Mouse (Mus musculus) cerebellum, adult 2 months (tissue): ENCODE measurements around the gene Klhdc1. TPM values are rescaled to one million over a fixed set of nuclear protein-coding genes. Genes with fewer than 3 reads are reported as not detected.

Source experiments
- DNase-seq, 2 experiments: peaks; one replicate each; pipeline ENCODE4 v3.0.0; 2021
- H3K27ac ChIP-seq: fragments of 200-500 bp; 2 replicates; pipeline ENCODE4 v1.5.1; 2012; ENCODE audit warnings: low read length, control low read depth, inconsistent platforms; ENCODE audit not compliant: insufficient read depth
- H3K27me3 ChIP-seq: fragments of 200-500 bp; 2 replicates; pipeline ENCODE4 v1.6.1; 2012; ENCODE audit warnings: inconsistent platforms, mild to moderate bottlenecking, low read length, moderate library complexity; ENCODE audit not compliant: control insufficient read depth, insufficient read depth
- H3K4me1 ChIP-seq: fragments of 200-500 bp; 2 replicates; pipeline ENCODE4 v1.6.1; 2011; ENCODE audit warnings: low read length; ENCODE audit not compliant: control insufficient read depth, insufficient read depth
- H3K4me3 ChIP-seq: fragments of 200-500 bp; replicated peaks from 2 replicates; pipeline ENCODE3; 2011; ENCODE audit warnings: mild to moderate bottlenecking, low read depth, low read length, control low read depth; ENCODE audit not compliant: insufficient read depth
- CTCF ChIP-seq: fragments of 200-500 bp; IDR thresholded peaks from 2 replicates; pipeline ENCODE4 v1.5.1; 2011; ENCODE audit warnings: low read depth, mild to moderate bottlenecking, control low read depth, low read length, moderate library complexity, borderline replicate concordance; ENCODE audit not compliant: insufficient read depth
- POLR2A ChIP-seq: fragments of 200-500 bp; IDR thresholded peaks from 2 replicates; pipeline ENCODE4 v1.6.1; 2011; ENCODE audit warnings: low read length, control low read depth, borderline replicate concordance; ENCODE audit not compliant: insufficient read depth
- WGBS: fragments of 180-500 bp; shearing (Covaris S2); methylation state at CpG from one replicate; pipeline ENCODE4 v1.1.7; 2018; 5-methylcytosine and 5-hydroxymethylcytosine counted together
- polyA plus RNA-seq: library from polyadenylated mRNA; depleted of rRNA; stranded (reverse); fragments of >200 nt; gene quantifications from 2 replicates; pipeline ENCODE4 v1.2.3, GENCODE M21; 2012

Klhdc1 gene
- polyA plus RNA-seq, 1 experiment = 10.2 TPM

- DNase-seq = no peak
- WGBS = 42% methylated on average over 2 of the region's 2 CpGs
- no peak overlapping the region for H3K27ac ChIP-seq
- H3K4me1 ChIP-seq = peaks cover 6% of the 10 kb centered on the region; the same call in 1 of the 2 replicates
- TF ChIP-seq POLR2A = no peak
- TF ChIP-seq CTCF = no peak
- H3K4me3 ChIP-seq = no peak overlapping the region
- H3K27me3 ChIP-seq = no peaks in the 10 kb centered on the region
These were observed 52.8 kb downstream of the Klhdc1 start for GRCm38 (mm10) chr12:69293815-69294214.

GRCm38 (mm10) chr12:69294936-69295335 is 54.0 kb downstream of the Klhdc1 start:
- TF ChIP-seq CTCF (no peak), POLR2A (no peak)
- Histone ChIP-seq H3K27me3 (no peaks in the 10 kb centered on the region), H3K4me1 (peaks cover 6% of the 10 kb centered on the region; the same call in 1 of the 2 replicates), H3K27ac (no peak overlapping the region), H3K4me3 (no peak overlapping the region)
- DNase-seq = no peak
- 85% methylated on average over 2 of the region's 2 CpGs for WGBS

DNA sequence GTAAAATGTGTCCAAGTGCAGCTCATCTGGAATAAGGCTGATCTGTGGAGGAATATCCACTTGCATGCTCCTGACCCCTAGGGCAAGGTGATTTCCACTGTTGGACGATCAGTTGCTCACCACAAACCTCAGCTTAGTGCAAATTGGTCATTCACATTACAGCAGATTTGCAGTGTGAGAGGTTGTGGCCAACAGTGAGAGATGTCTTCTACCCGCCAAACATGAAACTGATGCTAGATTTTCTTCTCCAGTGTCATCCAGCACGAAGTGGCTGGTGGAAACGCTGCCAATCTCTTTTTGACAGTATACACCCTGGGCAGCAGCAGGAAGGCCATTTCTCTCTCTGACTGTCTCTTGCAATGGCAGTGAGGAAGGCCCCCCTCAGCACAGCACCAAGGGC is 54.7 kb downstream of the Klhdc1 start:
- Histone ChIP-seq H3K4me1 (peaks cover 6% of the 10 kb centered on the region; the same call in 1 of the 2 replicates), H3K27ac (peak overlapping the region; percentile 92), H3K27me3 (no peaks in the 10 kb centered on the region), H3K4me3 (peak overlapping the region; percentile 85)
- DNase-seq = peak in 1 of 2 experiments; percentile 40
- TF ChIP-seq POLR2A (no peak), CTCF (no peak)
- WGBS = 42% methylated on average over 4 of the region's 4 CpGs

- peak within 1 kb of the TSS; percentile 85 for H3K4me3 ChIP-seq
- DNase-seq = peak; percentile 89 to 91
- peak within 1 kb of the TSS; percentile 92 for H3K27ac ChIP-seq
- peak; percentile 81 for TF ChIP-seq POLR2A
- TF ChIP-seq CTCF = no peak
- WGBS = under 1% methylated on average over 94 of the region's 98 CpGs
- no peaks in the 10 kb centered on the region for H3K27me3 ChIP-seq
- H3K4me1 ChIP-seq = peaks cover 6% of the 10 kb centered on the region; the same call in 1 of the 2 replicates
These were observed 55.8 kb downstream of the Klhdc1 start, which contains the start of gene Klhdc2 for GRCm38 (mm10) chr12:69296511-69297410. Gene Klhdc2 (plus strand): TSS chr12:69296681.

DNA sequence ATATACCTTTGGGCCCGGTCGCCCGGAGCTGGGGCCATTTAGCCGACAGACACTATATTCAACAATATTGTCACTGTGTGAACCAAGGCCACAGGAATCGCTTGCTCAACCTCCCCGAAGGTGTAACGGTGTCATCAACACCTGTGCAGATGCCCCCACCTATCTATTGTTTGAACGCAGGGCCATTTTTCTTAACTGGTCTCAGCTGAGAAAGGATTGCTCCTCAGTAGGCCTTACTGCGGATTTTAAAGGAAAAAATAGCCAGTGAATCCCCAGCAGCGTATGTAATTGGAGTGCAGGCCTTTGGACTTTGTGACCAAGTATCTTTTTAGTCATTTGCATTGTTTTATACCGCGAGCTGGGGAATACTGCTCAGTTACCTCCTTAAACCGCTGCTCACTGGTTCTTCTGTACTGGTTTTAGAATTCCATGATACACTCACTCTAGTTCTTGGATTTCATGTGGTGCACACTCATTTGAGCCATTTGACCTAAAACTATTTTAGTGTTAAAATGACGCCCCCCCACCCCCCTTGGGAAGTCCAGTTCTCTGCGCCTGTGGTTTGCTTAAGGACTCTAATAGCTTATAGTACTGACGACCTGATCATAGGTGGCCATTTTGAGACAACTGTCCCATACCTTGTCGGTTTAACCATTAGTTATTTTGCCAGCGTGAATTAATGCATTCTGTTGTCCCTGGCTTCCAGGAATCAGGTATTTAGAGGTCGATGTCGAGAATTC is 56.6 kb downstream of the Klhdc1 start:
- WGBS = 15% methylated on average over 20 of the region's 20 CpGs
- Histone ChIP-seq H3K27ac (peak overlapping the region; percentile 92), H3K27me3 (no peaks in the 10 kb centered on the region), H3K4me1 (peaks cover 6% of the 10 kb centered on the region; the same call in 1 of the 2 replicates), H3K4me3 (peak overlapping the region; percentile 85)
- peak in 1 of 2 experiments; percentile 10 for DNase-seq
- TF ChIP-seq POLR2A (no peak), CTCF (no peak)

- TF ChIP-seq CTCF (no peak), POLR2A (no peak)
- peak in 1 of 2 experiments; percentile 11 for DNase-seq
- H3K27ac ChIP-seq = no peak overlapping the region
- peaks cover 6% of the 10 kb centered on the region; the same call in 1 of the 2 replicates for H3K4me1 ChIP-seq
- 74% methylated on average over 4 of the region's 4 CpGs for WGBS
- no peaks in the 10 kb centered on the region for H3K27me3 ChIP-seq
- H3K4me3 ChIP-seq = no peak overlapping the region
These were observed 57.3 kb downstream of the Klhdc1 start for GRCm38 (mm10) chr12:69298281-69298680.

- Histone ChIP-seq H3K4me3 (peak overlapping the region; percentile 19), H3K27ac (no peak overlapping the region), H3K4me1 (peaks cover 6% of the 10 kb centered on the region; the same call in 1 of the 2 replicates), H3K27me3 (no peaks in the 10 kb centered on the region)
- no peak for TF ChIP-seq CTCF
- no peak for TF ChIP-seq POLR2A
- whole genome bisulfite sequencing = 19% methylated on average over 12 of the region's 12 CpGs
- DNase-seq = peak; percentile 37 to 49
These were observed 58.3 kb downstream of the Klhdc1 start for GRCm38 (mm10) chr12:69299231-69299630.

DNA sequence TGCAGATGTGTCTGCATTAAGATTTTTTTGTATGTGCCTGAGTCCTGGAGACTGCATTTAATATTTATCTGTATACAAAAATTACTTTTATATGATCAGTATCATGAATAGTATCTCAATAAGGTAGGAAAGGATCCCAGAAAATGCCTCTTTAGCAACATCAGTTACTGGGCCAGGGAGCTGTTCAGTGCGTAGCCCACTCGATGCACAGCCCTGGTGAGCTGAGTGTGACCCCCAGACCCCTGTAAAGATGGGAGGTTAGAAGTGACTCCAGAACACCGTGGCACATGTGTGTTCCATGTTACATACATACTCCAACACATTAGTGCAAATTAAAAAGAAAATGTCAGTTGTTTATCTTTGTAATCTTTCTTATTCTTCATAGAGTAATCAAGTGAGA is 58.9 kb downstream of the Klhdc1 start:
- DNase-seq = no peak
- Histone ChIP-seq H3K4me3 (no peak overlapping the region), H3K4me1 (peaks cover 6% of the 10 kb centered on the region; the same call in 1 of the 2 replicates), H3K27ac (no peak overlapping the region), H3K27me3 (no peaks in the 10 kb centered on the region)
- WGBS = 74% methylated on average over 3 of the region's 3 CpGs
- no peak for TF ChIP-seq POLR2A
- TF ChIP-seq CTCF = no peak
